Mouse (Mus musculus): ENCODE measurements around the gene Lmbrd1.
"Not testable (repeated sequence)": the region's sequence is repeated elsewhere in the genome, so short reads cannot be mapped to it uniquely, and the experiment has no call there.

Gene Lmbrd1

DNA sequence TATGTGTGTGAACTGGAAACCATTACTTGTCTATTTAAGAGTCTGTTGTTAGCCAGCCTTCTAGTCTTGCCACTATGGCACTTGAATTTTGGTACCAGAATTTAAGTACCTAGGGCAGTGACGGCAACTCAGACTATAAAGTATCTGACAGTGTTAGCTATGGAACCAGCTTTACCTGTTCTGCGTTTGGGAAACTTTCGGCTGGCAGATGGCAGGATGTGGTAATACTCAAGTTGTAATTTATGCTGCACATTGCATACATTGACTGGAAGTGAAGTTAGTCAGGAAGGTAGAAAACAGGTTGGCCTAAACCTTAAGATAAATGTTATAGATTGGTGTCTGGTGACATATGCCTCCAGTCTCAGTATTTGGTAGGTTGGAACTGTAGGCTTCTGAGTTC, 53.9 kb downstream of the Lmbrd1 start:
- DNase-seq: no peak

DNA sequence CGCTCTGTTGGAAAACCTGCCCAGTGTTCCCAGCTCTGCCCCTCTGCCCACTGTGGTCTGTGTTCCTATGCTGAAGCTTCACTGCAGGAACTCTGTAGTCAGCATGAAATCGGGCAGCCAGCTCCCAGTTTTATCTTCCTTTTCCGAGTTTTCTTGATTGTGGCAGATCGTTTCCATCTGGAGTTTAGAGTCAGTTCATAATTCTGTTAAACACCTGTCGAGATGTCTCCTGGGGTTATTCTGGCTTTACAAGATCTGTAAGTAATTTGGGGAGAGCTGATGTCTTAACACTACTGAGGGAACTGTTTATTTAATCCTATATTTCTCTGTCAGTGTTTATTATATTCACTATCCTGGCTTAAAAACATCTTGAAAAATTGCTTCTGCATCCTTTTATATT, 56.4 kb downstream of the Lmbrd1 start:
- DNase-seq: no peak

DNA sequence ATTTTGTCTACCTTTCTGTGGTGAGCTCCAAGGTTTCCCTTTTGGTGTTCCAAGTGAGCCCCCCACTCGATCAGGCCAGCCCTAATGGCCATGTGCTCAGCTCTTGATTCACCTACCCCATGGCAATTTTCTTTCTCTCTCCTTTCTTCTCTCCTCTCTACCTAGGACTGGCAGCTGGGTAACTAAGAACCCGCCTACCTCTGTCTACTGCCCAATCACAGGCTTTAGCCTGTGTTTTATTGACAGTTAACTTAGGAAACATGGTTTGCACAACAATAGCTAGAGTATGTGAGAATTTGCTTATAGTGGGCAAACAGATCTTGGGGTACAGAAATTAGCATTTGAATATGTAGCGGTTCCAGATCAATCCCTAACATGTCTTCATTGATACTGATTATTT, 62.5 kb downstream of the Lmbrd1 start:
- no peak for DNase-seq

DNA sequence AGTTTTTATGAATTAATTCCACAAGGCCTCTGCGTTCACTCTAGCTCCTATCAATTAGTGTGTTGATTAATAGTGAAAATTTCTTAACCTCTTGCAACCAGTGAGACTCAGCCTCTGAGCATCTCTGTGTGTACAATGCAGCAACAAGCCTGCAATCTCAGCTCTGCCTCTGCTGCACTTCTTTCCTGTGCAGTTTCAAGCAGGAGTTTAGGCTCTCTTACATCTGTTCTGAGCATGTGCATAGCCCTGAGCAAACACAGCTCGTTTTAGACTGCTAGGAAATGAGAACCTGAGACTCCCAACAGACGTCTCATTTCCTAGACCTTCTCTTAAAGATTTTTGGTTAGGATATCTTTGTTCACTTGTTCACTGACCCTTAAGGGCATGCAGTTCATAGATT, 63.1 kb downstream of the Lmbrd1 start:
- DNase-seq: no peak

DNA sequence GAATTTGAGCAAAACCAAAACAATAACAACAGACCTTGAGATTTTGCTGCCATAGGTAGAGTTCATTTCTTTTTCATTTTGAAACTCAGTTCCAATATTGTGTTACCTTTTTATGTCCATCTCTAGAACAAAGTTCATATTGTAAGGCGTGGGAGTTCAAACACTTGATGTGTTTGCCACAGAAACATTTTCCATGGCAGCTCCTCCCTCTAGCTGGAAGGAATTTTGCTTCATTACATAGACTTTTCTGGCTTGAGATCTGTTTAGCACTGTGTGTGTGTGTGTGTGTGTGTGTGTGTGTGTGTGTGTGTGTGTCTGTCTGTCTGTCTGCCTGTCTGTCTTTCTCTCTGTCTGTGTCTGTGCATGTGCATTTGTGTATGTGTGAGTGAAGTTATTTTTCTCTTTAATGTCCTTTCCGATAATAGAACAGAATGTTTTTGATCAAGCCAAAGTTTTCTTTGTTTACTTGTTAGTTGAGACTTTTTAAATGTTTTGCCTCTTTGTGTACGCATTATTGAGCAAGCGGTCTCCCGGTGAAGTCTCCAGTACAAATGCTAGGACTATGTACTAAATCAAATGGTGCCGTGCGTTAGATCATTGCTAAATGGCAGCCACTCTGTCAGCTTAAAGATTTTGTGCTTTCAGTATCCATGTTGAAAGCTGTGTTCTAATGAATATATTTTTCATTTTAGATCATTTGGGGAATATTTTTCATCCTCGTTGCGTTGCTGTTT, 64.9 kb downstream of the Lmbrd1 start:
- no peak for DNase-seq

DNA sequence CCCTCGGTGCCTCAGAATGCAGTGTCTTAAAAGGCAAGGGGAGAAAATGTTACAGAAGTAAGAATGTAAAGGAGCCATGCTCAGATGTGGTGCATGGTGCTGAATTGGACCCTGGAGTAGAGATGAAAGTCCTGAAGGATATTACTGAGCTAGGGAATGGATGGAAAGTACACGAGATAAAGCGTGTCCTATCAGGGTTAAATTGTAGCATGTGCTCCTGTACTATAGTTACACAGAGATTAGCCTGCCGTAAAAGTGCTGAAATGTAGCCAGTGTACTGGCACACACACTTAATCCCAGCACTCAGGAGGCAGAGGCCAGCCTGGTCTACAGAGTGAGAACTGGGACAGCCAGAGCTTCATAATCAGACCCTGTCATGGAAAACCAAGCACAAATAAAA, 74.3 kb downstream of the Lmbrd1 start:
- no peak for DNase-seq

DNA sequence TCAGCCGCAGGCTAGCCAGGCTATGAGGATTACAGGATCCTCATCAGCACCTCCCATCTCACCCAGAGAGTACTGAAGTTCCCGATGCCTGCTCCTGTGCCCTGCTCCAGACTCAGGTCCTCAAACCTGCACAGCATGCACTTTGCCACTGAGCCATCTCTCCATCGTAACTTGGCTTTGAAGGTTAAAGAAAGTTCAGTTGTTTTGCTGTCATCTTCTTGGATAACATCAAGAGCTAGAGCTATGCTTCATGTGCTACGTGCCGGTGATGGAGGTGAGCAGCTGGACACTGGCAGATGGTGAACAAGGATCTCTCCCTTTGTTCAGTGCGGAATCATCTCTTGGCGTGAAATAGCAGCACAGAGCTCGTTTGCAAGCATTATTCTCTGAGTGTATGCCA, 80.1 kb downstream of the Lmbrd1 start:
- no peak for DNase-seq

DNA sequence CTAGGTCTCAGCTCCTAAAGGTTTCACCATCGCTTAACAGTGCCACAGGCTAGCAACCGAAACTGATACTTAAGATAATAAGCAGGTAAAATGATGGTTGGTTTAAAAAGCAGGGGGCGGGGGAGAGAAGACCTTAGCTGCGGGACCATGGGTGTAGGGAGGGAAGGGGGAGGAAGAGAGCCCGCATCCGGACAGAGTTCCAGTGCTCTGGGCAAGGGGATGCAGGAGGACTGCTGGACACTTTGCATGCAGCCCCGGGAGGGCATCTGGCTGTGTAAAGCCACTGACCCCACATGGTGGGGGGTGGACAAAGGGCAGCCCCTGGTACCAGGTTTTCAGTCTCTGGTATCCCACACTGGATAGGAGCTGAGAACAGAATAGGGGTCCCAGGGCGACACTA, 88.0 kb downstream of the Lmbrd1 start:
- DNase-seq: no peak

DNA sequence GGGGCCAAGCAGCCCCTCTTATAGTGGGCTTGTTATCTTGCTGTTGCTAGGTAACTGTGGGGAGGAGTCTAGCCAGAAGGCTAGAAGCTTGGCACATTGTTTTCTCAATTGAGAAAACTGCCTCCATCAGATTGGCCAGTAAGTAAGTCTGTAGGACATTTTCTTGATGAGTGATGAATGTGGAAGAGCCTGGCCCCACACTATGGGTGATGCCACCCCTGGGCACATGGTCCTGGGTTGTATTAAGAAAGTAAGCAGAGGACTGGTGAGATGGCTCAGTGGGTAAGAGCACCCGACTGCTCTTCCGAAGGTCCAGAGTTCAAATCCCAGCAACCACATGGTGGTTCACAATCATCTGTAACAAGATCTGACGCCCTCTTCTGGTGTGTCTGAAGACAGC, 88.8 kb downstream of the Lmbrd1 start:
- DNase-seq: not testable (repeated sequence)

DNA sequence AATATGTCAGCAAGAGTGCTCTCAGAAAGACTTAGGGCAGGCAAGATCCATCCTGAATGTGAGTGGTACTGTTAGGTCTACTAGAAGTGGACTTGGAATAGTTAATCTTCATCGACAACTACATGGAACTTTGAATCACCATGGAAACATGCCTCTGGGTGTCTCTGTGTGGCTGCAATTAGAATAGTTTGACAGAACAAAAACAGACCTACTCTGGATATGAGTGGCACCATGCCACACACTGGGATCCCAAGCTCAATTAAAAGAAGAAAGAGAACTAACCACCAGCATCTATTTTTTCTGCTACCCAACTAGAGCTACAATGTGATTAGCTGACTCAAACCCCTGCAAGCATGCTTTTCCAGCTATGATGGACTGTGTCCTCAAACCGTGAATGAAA, 95.2 kb downstream of the Lmbrd1 start:
- no peak for DNase-seq

DNA sequence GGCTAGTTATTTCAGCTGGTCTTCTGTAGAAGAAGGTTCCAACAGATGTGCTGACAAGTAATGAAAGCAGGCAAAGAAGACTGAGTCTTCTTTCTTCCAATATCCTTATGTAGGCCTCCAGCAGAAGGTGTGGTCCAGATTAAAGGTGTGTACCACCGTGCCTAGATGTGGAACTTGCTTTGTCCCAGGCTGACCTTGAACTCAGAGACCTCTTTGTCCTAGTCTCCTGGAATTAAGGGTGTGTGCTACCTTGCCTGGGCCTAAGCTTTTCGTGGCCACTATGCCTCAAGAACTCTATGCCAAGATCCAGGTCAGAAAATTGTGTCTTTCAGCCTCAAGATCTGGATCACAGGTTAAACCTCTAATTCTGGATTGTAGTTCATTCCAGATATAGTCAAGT, 98.1 kb downstream of the Lmbrd1 start:
- DNase-seq: no peak

DNA sequence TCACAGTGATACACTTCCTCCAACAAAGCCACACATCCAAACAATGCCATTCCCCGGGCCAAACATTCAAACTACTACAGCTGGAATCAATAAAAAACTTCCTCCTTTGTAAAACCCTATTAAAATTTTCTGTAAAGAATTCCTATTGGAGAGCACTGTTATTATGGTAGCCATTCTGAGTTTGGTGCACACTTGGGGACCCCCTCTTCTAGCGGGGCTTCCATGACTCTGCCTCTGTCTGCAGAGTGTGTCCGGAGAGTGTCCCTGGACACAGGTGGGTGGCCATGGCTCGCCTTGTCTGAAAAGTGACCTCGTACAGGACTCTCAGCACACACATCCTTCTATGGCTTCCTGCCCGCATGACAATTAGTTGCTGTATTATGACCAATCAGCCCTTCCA, 114.7 kb downstream of the Lmbrd1 start:
- no peak for DNase-seq

DNA sequence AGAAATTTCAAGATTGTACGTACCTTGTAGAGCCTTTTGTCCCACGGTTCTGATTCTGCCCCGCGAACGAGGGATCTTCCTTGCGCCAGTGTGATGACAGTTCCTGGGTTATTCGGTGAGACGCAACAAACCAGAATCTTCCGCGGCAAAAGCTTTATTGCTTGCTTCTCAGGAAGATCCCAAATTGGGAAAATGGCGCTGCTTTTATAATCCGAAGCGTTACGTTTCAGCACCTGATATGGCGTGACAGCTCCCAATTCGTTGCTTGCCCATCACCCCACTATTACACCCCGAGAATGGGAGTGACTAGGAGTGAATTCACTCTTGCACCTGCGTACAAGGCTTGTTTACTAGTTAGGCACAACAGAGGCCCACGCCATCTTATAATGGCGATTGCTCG, 129.5 kb downstream of the Lmbrd1 start:
- not testable (repeated sequence) for DNase-seq
